Mouse (Mus musculus) inflammation-experienced regulatory T-cells, adult 6 months (primary cell): ENCODE data around the gene Fzr1. TPM values are rescaled to one million over a fixed set of nuclear protein-coding genes. Genes with fewer than 3 reads are reported as not detected.

Source experiments
- ATAC-seq: one replicate; pipeline ENCODE4 v1.8.0; 2017
- polyA plus RNA-seq, 3 experiments: library from polyadenylated mRNA; unstranded; fragments of 100-300 nt; shearing (Covaris generic); gene quantifications; one replicate each; pipeline ENCODE4 v1.2.1; 2017

Gene Fzr1
- polyA plus RNA-seq, 3 experiments from 2014 or later: 10.7 to 27.1 (median 13.4) TPM

- ATAC-seq: no peak
Measured at GRCm38 (mm10) chr10:81416581-81417226, 38.4 kb upstream of the Fzr1 start.

- no peak for ATAC-seq
Measured at GRCm38 (mm10) chr10:81415549-81416310, 37.4 kb upstream of the Fzr1 start.

DNA sequence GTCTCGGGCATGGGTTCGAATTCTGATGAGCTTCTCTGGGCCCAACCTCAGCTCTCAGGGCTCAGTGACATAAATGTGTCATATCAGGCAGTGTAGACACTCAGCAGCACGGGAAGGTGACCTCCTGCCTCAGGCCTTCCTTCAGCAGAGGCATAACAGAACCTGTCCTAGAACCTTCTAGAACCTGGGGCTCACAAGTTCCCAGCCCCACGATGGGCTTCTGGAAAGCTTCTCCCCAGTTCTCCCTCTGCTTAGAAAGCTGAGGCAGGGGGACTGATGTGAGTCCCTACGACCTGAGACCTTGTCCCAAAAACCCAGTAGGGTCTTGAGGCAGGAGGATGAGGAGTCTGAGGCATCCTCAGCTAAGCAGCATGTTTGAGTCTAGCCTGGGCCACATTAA is 36.8 kb upstream of the Fzr1 start:
- ATAC-seq: no peak

DNA sequence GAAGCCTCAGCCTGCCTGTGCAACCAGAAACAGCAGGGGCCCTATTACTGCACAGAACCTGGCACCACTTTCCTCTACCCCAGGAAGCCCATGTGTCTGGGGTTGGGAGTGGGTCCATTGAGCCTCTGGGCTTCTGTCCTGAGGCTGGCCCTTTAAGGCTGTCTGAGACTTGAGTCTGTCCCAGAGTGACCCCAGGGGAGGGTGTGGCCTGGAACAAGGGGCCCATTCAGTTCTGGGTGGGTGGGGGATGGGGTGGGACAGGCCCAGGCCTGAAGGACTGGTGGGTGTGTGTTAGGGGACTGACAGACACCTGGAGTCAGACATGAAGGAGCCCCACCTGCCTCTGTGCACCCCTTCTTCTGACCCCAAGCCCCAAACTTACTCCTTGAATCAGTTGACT is 36.4 kb upstream of the Fzr1 start:
- no peak for ATAC-seq

GRCm38 (mm10) chr10:81413310-81414261 is 35.3 kb upstream of the Fzr1 start:
- no peak for ATAC-seq

DNA sequence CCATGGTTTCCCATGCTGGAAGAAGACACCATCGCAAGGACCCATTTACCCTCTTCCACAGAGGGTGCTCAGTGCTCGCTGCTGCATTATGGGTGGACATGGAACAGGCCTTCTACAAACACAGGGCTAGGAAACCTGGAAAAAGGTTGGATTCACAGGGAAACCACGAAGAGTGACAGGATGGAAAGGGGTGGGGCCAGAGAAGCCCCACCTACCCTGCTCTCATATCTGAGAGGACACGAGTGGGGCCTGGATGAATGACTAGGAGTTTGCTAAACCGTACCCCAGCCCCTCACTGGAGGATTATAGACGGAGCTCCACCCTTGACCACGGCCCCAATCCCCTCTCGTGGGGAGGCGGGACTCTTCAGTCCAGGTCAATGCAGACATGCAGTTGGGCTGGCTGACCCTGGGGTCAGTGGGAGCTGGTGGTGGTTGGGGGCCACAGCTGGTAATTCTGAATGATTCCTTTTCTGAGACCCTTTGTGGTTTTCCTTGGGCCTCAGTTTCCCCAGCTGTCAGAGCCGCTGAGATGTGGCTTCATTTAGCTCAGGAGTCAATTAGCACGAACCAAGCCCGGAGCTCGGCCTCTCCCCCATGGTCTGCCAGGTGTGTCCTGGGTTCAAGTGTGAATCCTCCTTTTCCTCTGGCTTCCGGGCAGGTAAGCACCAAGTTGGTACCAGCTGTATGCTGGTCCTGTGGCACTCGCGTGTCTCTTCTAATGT is 34.4 kb upstream of the Fzr1 start:
- ATAC-seq: no peak

DNA sequence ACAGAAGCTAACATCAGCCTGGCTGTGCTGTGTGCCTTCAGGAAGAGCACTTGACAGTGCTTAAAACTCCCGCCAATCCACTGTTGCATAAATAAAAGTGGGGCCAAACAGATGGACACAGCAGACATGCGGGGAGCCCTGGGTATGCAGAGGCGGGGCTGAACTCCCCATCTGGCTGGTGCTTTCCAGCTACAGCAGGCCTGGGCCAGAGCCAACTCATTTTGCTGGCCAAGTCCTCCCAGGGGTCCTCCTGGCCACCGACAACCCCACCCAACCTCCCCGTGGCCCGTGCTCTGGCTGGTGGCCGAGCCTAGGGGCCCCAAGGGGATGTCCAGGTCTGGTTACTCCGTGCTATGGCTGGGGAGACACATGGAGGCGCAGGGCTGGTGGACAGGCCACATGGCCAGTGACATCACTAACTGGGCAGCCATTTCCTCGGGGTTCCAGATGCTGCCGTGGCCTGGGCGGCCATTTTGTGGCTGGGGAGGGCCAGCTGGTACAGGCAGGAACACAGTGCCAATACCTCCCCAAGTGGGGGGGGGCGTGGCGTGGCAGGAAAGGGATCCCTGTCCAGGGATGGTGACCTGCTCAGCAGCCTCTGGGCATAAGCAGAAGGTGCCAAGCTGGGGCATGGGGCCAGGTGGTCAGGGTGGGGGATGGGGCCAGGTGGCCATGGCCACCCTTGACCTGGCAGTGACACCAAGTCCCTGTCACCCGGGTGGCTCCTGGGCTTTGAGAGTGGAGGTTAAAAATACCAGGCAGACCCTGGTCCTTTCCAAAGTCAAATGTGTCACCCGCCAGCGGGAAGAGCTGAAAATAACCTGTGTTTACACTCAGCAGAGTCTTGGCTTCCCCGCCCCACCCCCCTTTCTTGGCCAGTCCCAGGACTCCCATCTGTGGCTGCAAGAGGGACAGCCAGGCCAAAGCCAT is 33.4 kb upstream of the Fzr1 start:
- ATAC-seq: no peak

DNA sequence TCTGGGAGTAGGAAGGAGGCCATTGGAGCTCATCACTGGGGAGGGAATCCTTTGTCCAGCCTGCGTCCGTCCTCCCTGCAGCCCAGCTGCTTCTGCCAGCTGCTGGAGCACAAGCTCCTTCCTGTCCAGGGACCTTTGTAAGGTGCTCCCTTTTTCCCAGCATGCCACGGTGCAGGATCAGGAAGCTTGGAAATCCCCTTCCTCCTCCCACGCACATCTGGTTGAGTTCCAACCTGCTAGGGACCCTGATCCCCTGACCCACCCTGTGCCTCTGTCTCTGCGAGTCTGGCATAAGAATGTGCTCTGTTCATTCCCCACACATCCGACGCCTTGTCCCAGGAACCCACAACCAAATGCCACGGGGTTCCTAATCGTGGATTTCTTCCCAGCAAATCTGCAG is 32.7 kb upstream of the Fzr1 start:
- no peak for ATAC-seq

DNA sequence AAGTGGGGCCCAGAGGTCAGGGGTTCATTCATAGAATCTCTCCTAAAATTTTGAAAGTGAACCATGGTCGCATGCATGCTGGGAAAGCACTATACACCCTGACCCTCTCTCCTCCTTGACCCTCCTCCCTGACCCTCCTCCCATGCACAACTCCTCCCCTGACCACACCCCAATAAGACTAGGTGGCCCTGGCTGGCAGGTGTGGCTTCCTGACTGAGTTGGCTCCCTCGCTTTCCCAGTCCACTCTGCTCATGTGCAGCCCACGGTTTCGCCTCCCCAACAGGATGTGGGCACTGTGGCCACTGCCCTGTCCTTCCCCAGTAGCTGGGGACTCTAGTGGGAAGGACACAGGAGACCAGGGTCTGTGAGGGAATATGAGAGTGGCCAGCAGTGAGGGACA is 32.0 kb upstream of the Fzr1 start:
- no peak for ATAC-seq

GRCm38 (mm10) chr10:81409330-81409729 is 31.0 kb upstream of the Fzr1 start:
- no peak for ATAC-seq

- ATAC-seq: peak; percentile 32
Measured at GRCm38 (mm10) chr10:81408871-81409291, 30.6 kb upstream of the Fzr1 start.

DNA sequence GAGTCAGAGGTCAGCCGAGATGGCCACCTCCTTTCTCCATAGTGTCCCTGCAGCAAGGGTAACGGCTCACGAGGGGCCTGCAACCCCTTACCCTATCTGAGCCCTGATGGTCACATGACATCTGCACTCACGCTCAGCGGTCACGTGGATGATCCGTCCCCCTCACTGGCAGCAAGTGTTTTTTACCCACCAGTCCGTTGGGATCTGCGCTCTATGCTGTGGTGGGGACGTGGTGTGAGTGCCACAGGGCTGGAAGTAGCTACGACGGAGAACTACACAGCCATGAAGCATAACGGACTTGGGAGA is 30.1 kb upstream of the Fzr1 start:
- ATAC-seq: no peak

- peak; percentile 86 for ATAC-seq
Measured at GRCm38 (mm10) chr10:81407539-81408423, 29.5 kb upstream of the Fzr1 start.

- ATAC-seq: no peak
Measured at GRCm38 (mm10) chr10:81406504-81407440, 28.5 kb upstream of the Fzr1 start.

DNA sequence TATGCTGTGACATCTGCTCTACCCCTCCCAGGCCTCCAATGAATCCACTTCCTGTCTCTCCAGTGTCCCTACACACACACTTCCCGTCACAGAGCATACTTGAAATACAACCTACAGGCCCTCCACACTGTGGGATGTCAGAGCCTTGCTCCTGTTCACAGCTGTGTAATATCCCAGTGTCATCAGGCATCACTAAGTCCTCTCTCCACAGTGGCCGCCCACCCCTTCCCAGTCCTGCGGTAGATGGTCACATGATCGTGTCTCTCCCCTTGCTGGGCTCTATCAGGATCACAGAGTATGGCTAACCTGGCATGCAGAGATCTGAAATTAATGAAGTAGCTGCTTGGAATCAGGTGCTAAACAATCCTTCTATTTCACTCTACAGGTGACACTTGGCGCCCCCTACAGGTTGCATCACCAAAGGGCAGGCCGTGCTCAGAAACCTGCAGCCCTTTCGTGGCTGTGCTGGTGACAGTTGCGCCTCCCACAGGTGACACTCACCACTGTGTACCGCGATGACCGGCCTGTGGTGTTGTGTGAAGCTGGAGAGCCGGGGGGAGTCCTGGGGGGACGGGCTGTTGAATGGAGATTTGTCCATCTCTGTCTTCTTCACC is 27.4 kb upstream of the Fzr1 start:
- ATAC-seq: no peak

DNA sequence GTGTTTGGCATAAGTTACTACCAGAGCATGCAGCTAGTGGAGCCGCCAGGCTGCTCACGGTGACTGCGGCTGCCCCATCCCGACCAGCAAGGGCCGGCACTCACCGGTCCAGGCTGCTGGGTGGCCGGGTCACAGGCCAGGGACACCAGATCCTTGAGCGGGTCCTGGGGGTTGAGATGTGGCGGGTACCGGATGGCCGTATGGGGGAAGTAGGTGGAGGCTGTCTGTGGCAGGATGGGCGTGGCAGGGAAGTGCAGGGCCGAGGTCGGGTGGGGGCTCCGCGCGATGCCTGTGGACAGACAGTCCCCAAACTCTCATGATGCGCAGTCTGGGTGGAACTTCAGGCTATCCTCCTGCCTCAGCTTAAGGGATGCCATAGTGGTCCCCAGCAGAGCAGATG is 26.4 kb upstream of the Fzr1 start:
- ATAC-seq: no peak

DNA sequence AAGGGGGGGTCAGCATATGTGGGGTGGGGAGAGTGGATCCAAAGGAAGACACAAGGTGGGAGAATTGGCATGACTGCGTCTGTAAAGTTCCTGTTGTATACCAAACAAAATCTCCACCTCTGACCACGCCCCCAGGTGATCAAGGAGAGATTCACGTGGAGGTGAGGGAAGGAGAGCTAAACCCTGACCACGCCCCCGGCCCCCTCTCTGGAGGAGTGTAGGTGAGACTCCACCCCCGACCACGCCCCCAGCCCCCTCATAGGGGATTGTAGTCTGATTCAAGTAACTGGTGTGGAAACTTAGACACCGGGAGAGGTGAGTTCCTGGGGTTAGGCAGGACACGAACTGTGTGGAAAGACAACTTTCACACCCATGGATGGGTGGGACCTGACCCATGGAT is 25.8 kb upstream of the Fzr1 start:
- ATAC-seq: no peak

DNA sequence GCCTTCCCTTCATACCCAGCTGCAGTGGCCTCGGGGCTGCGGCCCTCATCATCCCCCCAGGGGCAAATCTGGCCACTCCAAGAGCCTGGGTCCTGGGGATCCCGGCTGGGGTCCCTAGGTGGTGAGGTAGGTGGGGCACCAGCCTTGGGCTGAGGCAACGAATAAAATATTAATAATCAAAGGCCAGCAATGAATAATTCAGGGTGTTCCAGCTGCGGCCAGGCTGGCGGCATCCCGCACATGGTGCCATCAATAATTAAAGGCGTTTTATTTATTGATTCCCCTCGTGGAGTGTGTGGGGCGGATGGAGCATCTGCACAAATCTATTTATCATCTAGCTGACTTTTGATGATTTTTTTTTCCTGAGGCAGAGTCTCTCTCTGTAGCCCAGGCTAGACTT is 25.2 kb upstream of the Fzr1 start:
- no peak for ATAC-seq

- no peak for ATAC-seq
Measured at GRCm38 (mm10) chr10:81402227-81402765, 24.0 kb upstream of the Fzr1 start.
